Mouse (Mus musculus) skeletal muscle tissue, postnatal 0 days (tissue): ENCODE measurements around the gene Reg3b. TPM values are rescaled to one million over a fixed set of nuclear protein-coding genes. Genes with fewer than 3 reads are reported as not detected.

ENCODE experiments used
- polyA plus RNA-seq: library from polyadenylated mRNA; unstranded; fragments of >200 nt; fragmentation: Nextera tagmentation; extraction: Ambion mirVana; gene quantifications from 2 replicates; pipeline ENCODE4 v1.2.1, GENCODE M21; 2015

Gene Reg3b
- not detected in 2 replicates for polyA plus RNA-seq

DNA sequence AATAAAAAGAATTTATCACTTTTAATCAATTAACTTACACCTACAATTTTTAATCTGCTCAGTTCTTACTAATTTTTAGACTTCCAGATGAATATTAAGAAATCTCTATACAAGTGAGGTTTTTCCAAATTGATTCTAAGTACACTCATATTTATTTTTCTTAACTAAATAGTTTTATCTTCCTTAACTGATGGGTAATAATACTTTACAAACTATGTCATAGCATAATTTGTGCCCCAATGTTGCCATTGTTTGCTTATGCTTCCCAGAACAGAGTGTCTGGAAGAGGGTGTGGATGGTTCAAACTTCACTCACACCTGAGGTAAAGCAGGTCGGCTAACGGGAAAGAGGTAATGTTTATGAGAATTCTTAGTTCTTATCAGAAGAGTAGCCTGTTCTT is at the start of gene Reg3b:
Gene Reg3b, plus strand, starts transcription at position 301 of the 400 bp plus-strand sequence.

DNA sequence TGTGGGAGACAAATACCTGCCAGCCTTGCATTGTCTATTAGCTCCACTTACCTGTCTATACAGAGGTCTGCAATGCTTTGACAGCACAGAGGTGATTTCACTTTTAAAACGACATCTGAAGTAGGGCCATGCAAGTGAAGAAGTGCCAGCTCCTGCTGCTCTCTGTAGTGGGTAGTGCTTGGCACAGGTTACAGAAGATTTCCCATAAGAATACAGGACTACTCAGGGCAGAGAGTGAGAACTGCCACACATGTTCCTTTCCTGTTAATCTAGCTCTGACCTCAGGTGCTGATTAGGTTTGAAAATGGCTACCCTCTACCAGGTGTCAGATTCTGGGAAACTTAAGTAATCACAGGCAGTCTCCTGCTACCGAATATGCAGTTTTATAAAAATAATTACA is 8.3 kb downstream of the Reg3b start, which contains the start of gene Reg3d:
Gene Reg3d, minus strand, starts transcription at position 101 of the 400 bp plus-strand sequence.

DNA sequence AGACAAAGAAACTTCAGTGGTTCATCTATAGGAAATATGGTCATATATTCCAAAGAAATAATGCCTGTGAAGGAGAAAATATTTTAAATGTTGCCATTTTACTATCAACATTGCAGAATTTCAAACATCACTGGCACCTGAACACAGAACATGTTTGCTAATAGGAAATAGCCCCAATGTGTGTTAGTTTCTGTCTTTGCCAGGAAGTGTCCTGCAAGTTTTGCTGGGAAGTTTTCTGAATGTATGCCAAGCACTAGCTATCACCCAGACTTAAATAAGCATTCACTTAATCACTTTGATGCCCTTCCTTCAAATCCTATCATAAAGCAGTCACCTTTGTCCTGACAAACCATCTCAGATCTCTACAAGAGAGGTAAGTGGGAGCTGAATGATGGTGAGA is 10.0 kb downstream of the Reg3b start, which contains the start of gene Reg3a:
Gene Reg3a, plus strand, starts transcription at position 301 of the 400 bp plus-strand sequence.

DNA sequence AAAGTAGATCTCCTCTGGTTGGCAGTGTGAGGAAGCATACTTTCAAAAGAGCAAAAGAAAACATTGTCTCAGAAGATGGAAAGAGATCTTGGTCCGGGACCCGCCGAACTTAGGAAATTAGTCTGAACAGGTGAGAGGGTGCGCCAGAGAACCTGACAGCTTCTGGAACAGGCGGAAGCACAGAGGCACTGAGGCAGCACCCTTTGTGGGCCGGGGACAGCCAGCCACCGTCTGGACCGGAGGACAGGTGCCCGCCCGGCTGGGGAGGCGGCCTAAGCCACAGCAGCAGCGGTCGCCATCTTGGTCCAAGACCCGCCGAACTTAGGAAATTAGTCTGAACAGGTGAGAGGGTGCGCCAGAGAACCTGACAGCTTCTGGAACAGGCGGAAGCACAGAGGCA is 24.9 kb downstream of the Reg3b start, which contains the start of gene Reg2:
Gene Reg2, plus strand, starts transcription at position 301 of the 400 bp plus-strand sequence.

DNA sequence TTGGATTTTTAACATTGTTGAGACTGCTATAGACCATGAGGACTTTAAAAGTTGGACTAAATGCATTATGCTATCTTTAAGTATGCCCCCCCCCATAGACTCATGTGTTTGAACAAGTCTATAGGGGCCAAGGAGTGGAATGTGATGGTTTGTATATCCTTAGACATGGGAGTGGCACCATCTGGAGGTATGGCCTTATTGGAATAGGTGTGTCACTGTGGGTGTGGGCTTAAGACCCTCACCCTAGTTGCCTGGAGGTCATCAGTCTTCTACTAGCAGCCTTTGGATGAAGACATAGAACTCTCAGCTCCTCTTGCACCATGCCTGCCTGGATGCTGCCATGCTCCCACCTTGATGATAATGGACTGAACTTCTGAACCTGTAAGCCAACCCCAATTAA is 52.0 kb downstream of the Reg3b start, which contains the start of gene Reg1:
Gene Reg1, plus strand, starts transcription at position 301 of the 400 bp plus-strand sequence.

Other genes starting within 250 kb of the Reg3b start
- not detected in 2 replicates for gene Reg3d, start 8.2 kb downstream of the Reg3b start, polyA plus RNA-seq
- not detected in 2 replicates for gene Reg3a, start 10.1 kb downstream of the Reg3b start, polyA plus RNA-seq
- gene Reg2, start 25.0 kb downstream of the Reg3b start, polyA plus RNA-seq, result not detected in 2 replicates
- not detected in 2 replicates for gene Reg1, start 52.1 kb downstream of the Reg3b start, polyA plus RNA-seq
- gene Reg3g, start 98.2 kb downstream of the Reg3b start, polyA plus RNA-seq, result not detected in 2 replicates